Mouse (Mus musculus) activated CD4-positive, CD25-positive, alpha-beta regulatory T cell (primary cell): ENCODE measurements around the gene Aldh3b3. TPM values are rescaled to one million over a fixed set of nuclear protein-coding genes. Genes with fewer than 3 reads are reported as not detected.

Experiments
- polyA plus RNA-seq, 2 experiments: library from polyadenylated mRNA; unstranded; fragments of 100-300 nt; shearing (Covaris generic); gene quantifications; one replicate each; pipeline ENCODE4 v1.2.1; 2017

Aldh3b3 gene
- polyA plus RNA-seq, result under 1 TPM in 1 of 2 experiments, not detected in 1; 0.20 TPM

GRCm38 (mm10) chr19:3958470-3958869 lies at the start of gene Aldh3b3:
Gene Aldh3b3, plus strand, starts transcription at chr19:3958645.

GRCm38 (mm10) chr19:3912337-3913204 lies 45.9 kb upstream of the Aldh3b3 start, which contains the start of gene Ndufs8:
Gene Ndufs8, minus strand, starts transcription at chr19:3912774.

GRCm38 (mm10) chr19:3929211-3929941 lies 29.1 kb upstream of the Aldh3b3 start, which contains the start of gene Aldh3b1:
Gene Aldh3b1, minus strand, starts transcription at chr19:3929808.

GRCm38 (mm10) chr19:3935032-3935895 lies 23.2 kb upstream of the Aldh3b3 start, which contains the start of gene Unc93b1:
Gene Unc93b1, plus strand, starts transcription at chr19:3935186.

DNA sequence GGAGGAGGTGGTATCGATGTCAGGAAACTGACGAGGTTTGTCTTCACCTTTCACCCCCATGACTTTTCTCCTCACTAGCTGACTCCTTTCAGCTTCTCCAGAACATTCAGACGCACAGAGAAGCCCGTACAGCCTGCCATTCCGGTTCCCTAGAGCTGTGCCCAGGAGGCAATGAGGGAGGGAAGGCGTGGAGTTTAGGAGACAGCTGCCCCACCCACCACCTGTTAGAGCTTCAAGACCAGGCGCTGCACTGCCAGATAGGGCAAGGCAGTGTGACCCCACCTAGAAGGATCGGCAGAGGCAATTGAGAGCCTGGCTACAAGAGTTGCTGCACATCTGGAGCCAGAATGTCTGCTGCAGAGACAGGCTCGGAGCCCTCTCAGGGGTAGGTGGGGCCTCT lies 13.8 kb downstream of the Aldh3b3 start, which contains the start of gene Aldh3b2:
TSS of gene Aldh3b2 (plus strand) at position 100 of the 400 bp plus-strand sequence.

DNA sequence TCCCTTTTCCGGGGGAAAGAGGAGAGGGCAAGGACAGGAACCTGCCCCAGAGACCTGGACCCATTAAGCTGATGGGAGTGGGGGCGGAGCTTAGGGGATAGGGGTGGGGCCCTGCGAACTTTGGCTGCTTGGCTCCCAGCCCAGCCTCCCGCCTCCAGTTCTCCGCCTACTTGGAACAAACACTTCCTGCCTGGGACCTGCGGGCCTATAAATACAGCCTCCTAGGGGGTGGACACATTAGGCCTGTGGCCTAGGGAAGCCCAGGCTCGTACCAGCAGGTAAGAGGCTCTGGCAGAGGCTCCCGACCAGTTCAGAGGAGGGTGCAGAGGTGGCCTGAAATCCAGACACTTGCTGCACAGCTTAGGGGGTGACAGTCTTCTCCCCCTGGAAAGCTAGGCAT lies 27.9 kb downstream of the Aldh3b3 start, which contains the start of gene Acy3:
TSS of gene Acy3 (plus strand) at position 237 of the 400 bp plus-strand sequence.

GRCm38 (mm10) chr19:3992416-3992815 lies 34.0 kb downstream of the Aldh3b3 start, which contains the start of gene Tbx10:
Gene Tbx10, plus strand, starts transcription at chr19:3992752.

GRCm38 (mm10) chr19:4000119-4000900 lies 41.9 kb downstream of the Aldh3b3 start, which contains the start of the genes Nudt8 and Gm49405:
Gene Nudt8, plus strand, starts transcription at chr19:4000580.
Gene Gm49405, plus strand, starts transcription at chr19:4000626.

DNA sequence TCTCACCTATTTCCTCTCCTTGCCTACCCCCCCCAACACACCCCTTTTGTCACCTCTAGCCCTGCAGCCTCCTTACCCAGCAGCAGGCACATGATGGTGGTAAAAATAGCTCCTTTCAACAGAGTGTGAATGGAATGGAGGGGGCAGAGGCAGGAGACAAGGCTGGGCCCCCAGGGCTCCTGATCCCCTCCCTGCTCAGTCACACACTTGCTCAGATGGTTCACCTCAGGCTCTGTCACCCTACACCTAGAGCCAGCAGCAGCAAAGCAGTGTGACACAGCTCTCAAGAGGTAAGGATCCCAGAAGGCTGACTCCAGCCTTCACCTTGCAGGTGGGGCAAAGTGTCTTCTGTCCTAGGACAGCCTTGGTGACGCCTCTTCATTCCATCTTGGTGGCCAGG lies 44.7 kb downstream of the Aldh3b3 start, which contains the start of gene Doc2g:
TSS of gene Doc2g (plus strand) at position 202 of the 400 bp plus-strand sequence.

GRCm38 (mm10) chr19:4012432-4013022 lies 54.1 kb downstream of the Aldh3b3 start, which contains the start of gene Ndufv1:
Gene Ndufv1, minus strand, starts transcription at chr19:4012806.

Other genes with a start within 250 kb of the Aldh3b3 start
- 10 to 100 TPM; 62.5 to 74.5 TPM for gene Kmt5b, start 191.2 kb upstream of the Aldh3b3 start, polyA plus RNA-seq
- gene Chka, start 106.9 kb upstream of the Aldh3b3 start, polyA plus RNA-seq, result 10 to 100 TPM in 1 of 2 experiments, 1 to 10 TPM in 1; 7.6 to 13.0 TPM
- 10 to 100 TPM; 58.6 to 70.8 TPM for gene Tcirg1, start 51.5 kb upstream of the Aldh3b3 start, polyA plus RNA-seq
- 100 to 1,000 TPM; 218 to 241 TPM for gene Ndufs8, start 45.9 kb upstream of the Aldh3b3 start, polyA plus RNA-seq
- 1 to 10 TPM in 1 of 2 experiments, under 1 TPM in 1; 0.63 to 1.3 TPM for gene Aldh3b1, start 28.8 kb upstream of the Aldh3b3 start, polyA plus RNA-seq
- gene Unc93b1, start 23.5 kb upstream of the Aldh3b3 start, polyA plus RNA-seq, result 10 to 100 TPM; 24.4 to 40.8 TPM
- not detected for gene Aldh3b2, start 13.7 kb downstream of the Aldh3b3 start, polyA plus RNA-seq
- under 1 TPM in 1 of 2 experiments, not detected in 1; 0.66 TPM for gene Acy3, start 27.9 kb downstream of the Aldh3b3 start, polyA plus RNA-seq
- under 1 TPM in 1 of 2 experiments, not detected in 1; 0.12 TPM for gene Tbx10, start 34.1 kb downstream of the Aldh3b3 start, polyA plus RNA-seq
- gene Nudt8, start 41.9 kb downstream of the Aldh3b3 start, polyA plus RNA-seq, result 10 to 100 TPM; 11.5 to 24.3 TPM
- gene Gm49405, start 42.0 kb downstream of the Aldh3b3 start, polyA plus RNA-seq, result 1 to 10 TPM in 1 of 2 experiments, under 1 TPM in 1; 0.42 to 2.4 TPM
- 1 to 10 TPM in 1 of 2 experiments, under 1 TPM in 1; 0.52 to 4.1 TPM for gene Doc2g, start 44.7 kb downstream of the Aldh3b3 start, polyA plus RNA-seq
- gene Ndufv1, start 54.2 kb downstream of the Aldh3b3 start, polyA plus RNA-seq, result 100 to 1,000 TPM; 134 to 170 TPM
- gene Gstp1, start 79.3 kb downstream of the Aldh3b3 start, polyA plus RNA-seq, result 100 to 1,000 TPM; 602 to 648 TPM
- 10 to 100 TPM in 1 of 2 experiments, 1 to 10 TPM in 1; 2.0 to 12.8 TPM for gene Gstp2, start 87.4 kb downstream of the Aldh3b3 start, polyA plus RNA-seq
- gene Gstp3, start 100.9 kb downstream of the Aldh3b3 start, polyA plus RNA-seq, result 100 to 1,000 TPM; 132 to 137 TPM
- gene Cabp2, start 122.9 kb downstream of the Aldh3b3 start, polyA plus RNA-seq, result not detected
- 100 to 1,000 TPM; 721 to 747 TPM for gene Cdk2ap2, start 138.5 kb downstream of the Aldh3b3 start, polyA plus RNA-seq
- 100 to 1,000 TPM; 256 to 279 TPM for gene Pitpnm1, start 141.4 kb downstream of the Aldh3b3 start, polyA plus RNA-seq
- gene Aip, start 167.2 kb downstream of the Aldh3b3 start, polyA plus RNA-seq, result 100 to 1,000 TPM; 195 to 206 TPM
- gene Gpr152, start 181.1 kb downstream of the Aldh3b3 start, polyA plus RNA-seq, result not detected
- gene Cabp4, start 185.4 kb downstream of the Aldh3b3 start, polyA plus RNA-seq, result under 1 TPM; 0.16 to 0.52 TPM
- 100 to 1,000 TPM; 293 to 521 TPM for gene Coro1b, start 190.0 kb downstream of the Aldh3b3 start, polyA plus RNA-seq
- 1,000 to 10,000 TPM; 1,707 to 1,870 TPM for gene Ptprcap, start 195.0 kb downstream of the Aldh3b3 start, polyA plus RNA-seq
- gene Rps6kb2, start 204.7 kb downstream of the Aldh3b3 start, polyA plus RNA-seq, result 10 to 100 TPM; 43.4 to 45.2 TPM
- gene Carns1, start 216.8 kb downstream of the Aldh3b3 start, polyA plus RNA-seq, result 10 to 100 TPM; 11.8 to 20.0 TPM
- 100 to 1,000 TPM; 624 to 764 TPM for gene Tbc1d10c, start 232.6 kb downstream of the Aldh3b3 start, polyA plus RNA-seq
- gene Ppp1ca, start 233.4 kb downstream of the Aldh3b3 start, polyA plus RNA-seq, result 1,000 to 10,000 TPM; 1,254 to 1,335 TPM
- gene Rad9a, start 243.0 kb downstream of the Aldh3b3 start, polyA plus RNA-seq, result 10 to 100 TPM; 43.8 to 69.5 TPM